Comparison of ENCODE assay signal across 24 mouse cellular contexts in the genomic region with DNA sequence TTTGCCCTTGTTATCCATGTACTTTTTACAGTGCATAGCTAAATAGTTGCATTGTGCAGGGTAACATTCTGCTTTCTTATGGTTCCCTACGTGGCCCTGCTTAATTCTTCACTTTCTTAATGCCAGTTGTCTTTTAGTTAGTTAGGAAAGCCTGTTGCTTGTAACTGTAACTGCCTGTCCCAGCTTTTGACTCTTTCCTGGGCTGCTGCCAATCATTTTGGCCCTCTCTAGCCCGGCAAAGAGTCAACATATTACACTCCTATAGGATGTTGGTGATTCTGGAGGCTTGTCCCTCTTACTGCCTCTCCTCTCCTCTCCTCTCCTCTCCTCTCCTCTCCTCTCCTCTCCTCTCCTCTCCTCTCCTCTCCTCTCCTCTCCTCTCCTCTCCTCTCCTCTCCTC. TPM values are rescaled to one million over a fixed set of nuclear protein-coding genes. Genes with fewer than 3 reads are reported as not detected.
DNase-seq lines count a peak whose midpoint lies in the region; ATAC-seq and TF ChIP-seq lines count a peak whose summit lies in the region.
"Had no signal": no experiment of that assay in that cellular context is flagged by ENCODE, and none has a peak within 500 bp of the region (broad histone marks: within the 10 kb centered on the region; RNA-seq: fewer than 3 reads in every experiment).

No protein-coding gene starts in this region.

- TF ChIP-seq CTCF in cerebellum, adult 2 months (IDR thresholded peaks at IDR 0.05; ENCODE audit: borderline replicate concordance, insufficient read depth, low read depth, low read length) = no peak
- TF ChIP-seq CTCF in lung, embryonic 14.5 days (IDR thresholded peaks at IDR 0.05; ENCODE audit: low read depth) = no peak

- no peak for TF ChIP-seq POLR2A in cerebellum, adult 2 months (IDR thresholded peaks at IDR 0.05; ENCODE audit: borderline replicate concordance, insufficient read depth, low read length)

- DNase-seq in cerebellum, adult 2 months = peak; percentile 41 to 52
- DNase-seq in cerebellum, adult 8-10 months = no peak
- DNase-seq in lung, embryonic 14.5 days = peak; percentile 51
- no peak for DNase-seq in lung, postnatal 36 days
- DNase-seq in yolk sac, embryonic 10.5 days (ENCODE audit: low spot score) = no peak
- no peak for DNase-seq in spleen, postnatal 36 days (ENCODE audit: low spot score in 2 of 2)
- DNase-seq: adrenal gland, adult 2 months; B cell, adult 2 months; cerebellum, adult 11 months; forebrain, postnatal 0 days; kidney, adult 2 months; kidney, postnatal 10 days; layer of hippocampus, postnatal 36 days; lung, postnatal 10 days; midbrain, embryonic 14.5 days; right cerebral cortex, postnatal 14 days; spleen, adult 18-20 months; thymus, postnatal 36 days had no signal

- no peak overlapping the region for H3K27ac ChIP-seq in cerebellum, adult 2 months (ENCODE audit: insufficient read depth, low read length)
- H3K27ac ChIP-seq in lung, embryonic 14.5 days (ENCODE audit: low read depth) = no peak overlapping the region
- peak overlapping the region; percentile 86 for H3K27ac ChIP-seq in heart, embryonic 13.5 days (replicated peaks)
- H3K27ac ChIP-seq: embryonic facial prominence, embryonic 12.5 days; hindbrain, embryonic 12.5 days; liver, embryonic 15.5 days had no signal

- WGBS in cerebellum, adult 2 months = 18% methylated on average over 2 of the region's 2 CpGs
- 34% methylated on average over 2 of the region's 2 CpGs for WGBS in lung, embryonic 14.5 days
- whole genome bisulfite sequencing in heart, embryonic 13.5 days = 38% methylated on average over 2 of the region's 2 CpGs

- H3K4me2 ChIP-seq in lung, embryonic 14.5 days = no peak overlapping the region
- no peak overlapping the region; the same call in 1 of the 2 replicates for H3K4me2 ChIP-seq in heart, embryonic 13.5 days
- H3K4me2 ChIP-seq: embryonic facial prominence, embryonic 12.5 days; hindbrain, embryonic 12.5 days; liver, embryonic 15.5 days had no signal

- H3K4me3 ChIP-seq in cerebellum, adult 2 months (replicated peaks; ENCODE audit: insufficient read depth, low read depth, low read length) = no peak overlapping the region
- H3K4me3 ChIP-seq in lung, embryonic 14.5 days (ENCODE audit: low read depth, low read length) = no peak overlapping the region
- H3K4me3 ChIP-seq in heart, embryonic 13.5 days = no peak overlapping the region
- H3K4me3 ChIP-seq: embryonic facial prominence, embryonic 12.5 days; hindbrain, embryonic 12.5 days; liver, embryonic 15.5 days; megakaryocyte, embryonic 14.5 days; myocyte had no signal

- H3K9ac ChIP-seq in lung, embryonic 14.5 days = no peak overlapping the region
- 0 out of 2 replicates have a peak overlapping the region, but pooled peaks have one; percentile 47 for H3K9ac ChIP-seq in heart, embryonic 13.5 days
- H3K9ac ChIP-seq: embryonic facial prominence, embryonic 12.5 days; forebrain, postnatal 0 days; hindbrain, embryonic 12.5 days; liver, embryonic 15.5 days had no signal

- ATAC-seq in lung, embryonic 14.5 days (ENCODE audit: insufficient read depth) = no peak
- no peak for ATAC-seq in heart, embryonic 13.5 days (ENCODE audit: extremely low read depth, insufficient number of reproducible peaks, low FRiP score, low TSS enrichment)
- ATAC-seq: forebrain, postnatal 0 days had no signal

- peaks cover 11% of the 10 kb centered on the region; the same call in 1 of the 2 replicates for H3K4me1 ChIP-seq in cerebellum, adult 2 months (ENCODE audit: control insufficient read depth, insufficient read depth, low read length)
- H3K4me1 ChIP-seq in lung, embryonic 14.5 days (ENCODE audit: insufficient read depth) = no peaks in the 10 kb centered on the region
- peaks cover 33% of the 10 kb centered on the region for H3K4me1 ChIP-seq in heart, embryonic 13.5 days
- H3K4me1 ChIP-seq: embryonic facial prominence, embryonic 12.5 days; liver, embryonic 15.5 days had no signal

- H3K9me3 ChIP-seq in lung, embryonic 14.5 days (ENCODE audit: low read depth, low read length) = no peaks in the 10 kb centered on the region
- no peaks in the 10 kb centered on the region for H3K9me3 ChIP-seq in heart, embryonic 13.5 days
- H3K9me3 ChIP-seq: embryonic facial prominence, embryonic 12.5 days; hindbrain, embryonic 12.5 days; liver, embryonic 15.5 days; megakaryocyte, embryonic 14.5 days had no signal

- H3K27me3 ChIP-seq in cerebellum, adult 2 months (ENCODE audit: control insufficient read depth, insufficient read depth, low read length) = no peaks in the 10 kb centered on the region
- no peaks in the 10 kb centered on the region for H3K27me3 ChIP-seq in lung, embryonic 14.5 days (ENCODE audit: insufficient read depth, low read length)
- no peaks in the 10 kb centered on the region for H3K27me3 ChIP-seq in heart, embryonic 13.5 days (replicated peaks)
- H3K27me3 ChIP-seq: embryonic facial prominence, embryonic 12.5 days; hindbrain, embryonic 12.5 days; liver, embryonic 15.5 days; megakaryocyte, embryonic 14.5 days had no signal

- no peaks in the 10 kb centered on the region for H3K36me3 ChIP-seq in lung, embryonic 14.5 days (ENCODE audit: insufficient read depth)
- peaks cover 13% of the 10 kb centered on the region for H3K36me3 ChIP-seq in heart, embryonic 13.5 days
- H3K36me3 ChIP-seq: embryonic facial prominence, embryonic 12.5 days; hindbrain, embryonic 12.5 days; liver, embryonic 15.5 days had no signal

RNA-seq across cellular contexts. Expression of a gene that starts 7.6 kb away (rescaled TPM):
- 38.5 and 48.9 TPM in 2 replicates for polyA plus RNA-seq in cerebellum, adult 2 months (2012; rRNA removed)
- polyA plus RNA-seq in lung, embryonic 14.5 days (2014; fragmentation: Nextera tagmentation; extraction: Ambion mirVana) = 0.51 and 0.54 TPM in 2 replicates
- 12.9 and 16.4 TPM in 2 replicates for polyA plus RNA-seq in heart, embryonic 13.5 days (2015; fragmentation: Nextera tagmentation; extraction: Ambion mirVana)

RNA-seq across cellular contexts. Expression of a gene that starts 51.5 kb away (rescaled TPM):
- polyA plus RNA-seq in cerebellum, adult 2 months (2012; rRNA removed) = 34.6 and 37.6 TPM in 2 replicates
- polyA plus RNA-seq in lung, embryonic 14.5 days (2014; fragmentation: Nextera tagmentation; extraction: Ambion mirVana) = 34.0 and 37.0 TPM in 2 replicates
- 25.5 and 28.1 TPM in 2 replicates for polyA plus RNA-seq in heart, embryonic 13.5 days (2015; fragmentation: Nextera tagmentation; extraction: Ambion mirVana)

RNA-seq across cellular contexts. Expression of a gene that starts 51.5 kb away (rescaled TPM):
- polyA plus RNA-seq in cerebellum, adult 2 months (2012; rRNA removed) = 8.3 and 8.4 TPM in 2 replicates
- 12.1 and 13.6 TPM in 2 replicates for polyA plus RNA-seq in lung, embryonic 14.5 days (2014; fragmentation: Nextera tagmentation; extraction: Ambion mirVana)
- polyA plus RNA-seq in heart, embryonic 13.5 days (2015; fragmentation: Nextera tagmentation; extraction: Ambion mirVana) = 5.3 and 6.8 TPM in 2 replicates

Comparison
In these comparisons a context has a peak if more than half of its experiments do, and no peak if none do; other contexts are left out.
1. DNase-seq: peak in cerebellum, adult 2 months (2 of 2) and lung, embryonic 14.5 days (single experiment); none in cerebellum, adult 8-10 months (single experiment), lung, postnatal 36 days (single experiment), yolk sac, embryonic 10.5 days (single experiment) and spleen, postnatal 36 days (0 of 2).